Mouse (Mus musculus) testis, adult 10 weeks (tissue): Measurements from ENCODE around the gene Fam207a. TPM values are rescaled to one million over a fixed set of nuclear protein-coding genes. Genes with fewer than 3 reads are reported as not detected.

Experiments
- polyA plus RNA-seq: library from polyadenylated mRNA; stranded (reverse); fragments of 350-450 nt; fragmentation: Illumina TruSeq; extraction: RNeasy Lipid Tissue Mini Kit (QIAGEN cat#74804); gene quantifications from one replicate; pipeline ENCODE4 v1.2.3, GENCODE M21; 2014; ENCODE audit warnings: low read depth, low replicate concordance

Fam207a gene
- polyA plus RNA-seq = 0.78 TPM

DNA sequence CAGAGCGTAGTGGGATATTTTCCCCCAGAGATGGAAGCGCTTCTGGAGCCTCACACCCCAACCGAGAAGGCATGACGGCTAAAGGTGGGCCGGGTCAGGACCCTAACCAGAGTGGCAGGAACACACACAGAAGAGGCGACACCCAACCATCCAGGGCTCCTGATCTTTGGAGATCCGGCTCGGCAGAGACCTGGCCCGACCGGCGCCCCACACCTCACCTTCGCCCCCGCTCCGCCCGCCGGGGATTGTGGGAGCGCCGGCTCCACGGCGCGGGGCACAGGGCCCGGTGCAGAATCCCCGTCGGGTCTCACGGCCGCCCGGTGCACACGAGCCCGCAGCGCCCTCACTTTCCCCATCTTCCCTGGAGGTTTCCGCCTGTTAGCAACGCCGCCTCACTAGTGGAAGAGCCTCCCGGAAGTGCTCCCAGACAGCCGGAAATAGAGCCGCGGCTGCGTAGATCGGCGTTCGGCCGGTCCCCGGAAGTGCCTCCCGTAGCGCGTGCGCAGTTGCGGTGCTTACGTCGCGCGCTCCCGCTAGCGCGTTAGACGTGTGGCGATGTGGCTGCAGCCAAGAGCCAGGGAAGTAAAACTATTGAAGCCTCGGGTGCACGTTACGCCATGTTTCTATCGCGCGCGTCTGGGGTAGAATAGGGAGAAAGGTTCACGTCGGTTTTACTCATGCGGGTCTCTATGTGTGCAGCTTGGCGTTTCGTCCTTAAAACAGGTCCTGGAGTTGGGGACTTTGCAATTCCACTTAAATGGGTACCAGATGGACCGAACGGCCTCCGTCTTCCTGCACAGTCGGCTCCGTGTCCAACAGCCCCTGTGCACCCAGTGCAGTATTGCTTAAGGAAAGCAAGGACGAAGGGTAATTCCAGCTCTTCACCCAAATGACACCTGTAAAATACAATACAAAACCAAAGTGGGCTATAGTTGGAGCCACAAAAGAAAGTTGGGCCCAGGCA lies at the start of gene Fam207a:
Gene Fam207a (minus strand): TSS at position 401 of the 964 bp plus-strand sequence.

DNA sequence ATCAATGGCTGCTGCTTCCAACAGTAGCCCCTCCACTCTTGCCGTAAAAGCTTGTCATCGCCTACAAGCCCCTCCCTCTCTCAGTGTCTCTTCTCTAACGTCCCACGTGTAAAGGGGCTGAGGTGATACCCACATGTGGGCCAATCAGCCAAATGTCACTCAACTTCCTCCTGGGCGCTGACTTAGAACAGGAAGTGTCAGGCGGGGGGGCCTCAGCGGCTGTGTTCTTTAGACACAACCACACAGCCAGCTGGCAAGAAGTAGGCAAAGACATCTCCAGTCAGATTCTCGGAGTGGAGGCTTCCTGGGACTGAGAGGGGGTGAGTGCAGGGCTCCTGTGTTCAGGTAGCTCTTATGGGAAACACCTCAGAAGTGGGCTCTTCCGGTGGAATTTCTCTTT lies 14.6 kb upstream of the Fam207a start, which contains the start of gene Itgb2:
Gene Itgb2 (plus strand): TSS at position 113 of the 400 bp plus-strand sequence.

Other genes with a start within 250 kb of the Fam207a start
- gene Adarb1, start 97.5 kb downstream of the Fam207a start, polyA plus RNA-seq = 13.2 TPM
- 0.36 TPM for gene Itgb2, start 14.5 kb upstream of the Fam207a start, polyA plus RNA-seq
- 53.7 TPM for gene Pttg1ip, start 65.9 kb upstream of the Fam207a start, polyA plus RNA-seq
- 32.2 TPM for gene Sumo3, start 90.3 kb upstream of the Fam207a start, polyA plus RNA-seq
- gene Gm49325, start 90.4 kb upstream of the Fam207a start, polyA plus RNA-seq = 10.3 TPM
- gene Ube2g2, start 106.5 kb upstream of the Fam207a start, polyA plus RNA-seq = 19.1 TPM
- not detected for gene Tspear, start 170.8 kb upstream of the Fam207a start, polyA plus RNA-seq
- gene Gm19402, start 175.0 kb upstream of the Fam207a start, polyA plus RNA-seq = not detected
- gene Gm9508, start 181.4 kb upstream of the Fam207a start, polyA plus RNA-seq = not detected
- gene Gm10272, start 190.8 kb upstream of the Fam207a start, polyA plus RNA-seq = not detected
- gene Gm10024, start 195.7 kb upstream of the Fam207a start, polyA plus RNA-seq = not detected
- gene Gm10142, start 200.0 kb upstream of the Fam207a start, polyA plus RNA-seq = not detected
- gene Krtap12-1, start 204.8 kb upstream of the Fam207a start, polyA plus RNA-seq = not detected
- not detected for gene Gm10100, start 210.7 kb upstream of the Fam207a start, polyA plus RNA-seq
- gene Gm18596, start 226.9 kb upstream of the Fam207a start, polyA plus RNA-seq = not detected
- not detected for gene Gm9736, start 235.6 kb upstream of the Fam207a start, polyA plus RNA-seq
- gene Gm3233, start 243.9 kb upstream of the Fam207a start, polyA plus RNA-seq = not detected